14 mouse cellular contexts compared by ENCODE assay signal in genomic region chr1:164392176-164392575, GRCm38 (mm10).
DNase-seq lines count a peak whose midpoint lies in the region; ATAC-seq lines count a peak whose summit lies in the region.
"Had no signal": no experiment of that assay in that cellular context is flagged by ENCODE, and none has a peak within 500 bp of the region (broad histone marks: within the 10 kb centered on the region; RNA-seq: fewer than 3 reads in every experiment).

No protein-coding gene starts in this region.

- no peak overlapping the region for H3K9ac ChIP-seq in heart, embryonic 12.5 days
- H3K9ac ChIP-seq in hindbrain, embryonic 16.5 days (ENCODE audit: low read depth, low read length): no peak overlapping the region

- peak; percentile 36; the same call in 1 of the 2 replicates for ATAC-seq in heart, embryonic 12.5 days (ENCODE audit: insufficient number of reproducible peaks, low FRiP score)
- ATAC-seq in hindbrain, embryonic 16.5 days: peak; percentile 52; the same call in 1 of the 2 replicates
- ATAC-seq in inflammation-experienced regulatory T-cells, adult 6 months: no peak

- H3K36me3 ChIP-seq in heart, embryonic 12.5 days: no peaks in the 10 kb centered on the region
- no peaks in the 10 kb centered on the region for H3K36me3 ChIP-seq in hindbrain, embryonic 16.5 days (ENCODE audit: control insufficient read depth, insufficient read depth, low read length)

- no peak overlapping the region for H3K4me2 ChIP-seq in heart, embryonic 12.5 days
- no peak overlapping the region for H3K4me2 ChIP-seq in hindbrain, embryonic 16.5 days (ENCODE audit: low read length)

- peak; percentile 88 for DNase-seq in heart, adult 11 months
- DNase-seq in heart, adult 8-10 months (ENCODE audit: low spot score): no peak
- peak; percentile 53 for DNase-seq in embryo, embryonic 10.5 days (ENCODE audit: low spot score)
- DNase-seq in kidney, postnatal 10 days: no peak
- no peak for DNase-seq in lung, postnatal 25 days (ENCODE audit: low spot score)
- DNase-seq: adrenal gland, postnatal 10 days; B cell, adult 2 months; cerebellum, adult 2 months; kidney, postnatal 14 days; lung, adult 2 months had no signal

- no peaks in the 10 kb centered on the region for H3K27me3 ChIP-seq in heart, embryonic 12.5 days (replicated peaks)
- H3K27me3 ChIP-seq in hindbrain, embryonic 16.5 days (replicated peaks; ENCODE audit: control insufficient read depth, insufficient read depth, low read length): no peaks in the 10 kb centered on the region

- H3K4me3 ChIP-seq in heart, embryonic 12.5 days: no peak overlapping the region
- H3K4me3 ChIP-seq in hindbrain, embryonic 16.5 days (ENCODE audit: low read length): no peak overlapping the region
- H3K4me3 ChIP-seq: erythroblast, embryonic 14.5 days had no signal

- H3K4me1 ChIP-seq in heart, embryonic 12.5 days (replicated peaks): peaks cover 17% of the 10 kb centered on the region
- H3K4me1 ChIP-seq in hindbrain, embryonic 16.5 days (ENCODE audit: control insufficient read depth, insufficient read depth, low read depth, low read length): peaks cover 4% of the 10 kb centered on the region; the same call in 1 of the 2 replicates

- WGBS in heart, embryonic 12.5 days: 13% methylated on average over 3 of the region's 3 CpGs
- 26% methylated on average over 3 of the region's 3 CpGs for WGBS in hindbrain, embryonic 16.5 days

- H3K9me3 ChIP-seq in heart, embryonic 12.5 days (replicated peaks): no peaks in the 10 kb centered on the region
- no peaks in the 10 kb centered on the region for H3K9me3 ChIP-seq in hindbrain, embryonic 16.5 days (ENCODE audit: control insufficient read depth, low read length)

- peak overlapping the region; percentile 34 for H3K27ac ChIP-seq in heart, embryonic 12.5 days (ENCODE audit: poor library complexity, severe bottlenecking)
- H3K27ac ChIP-seq in hindbrain, embryonic 16.5 days (ENCODE audit: low read depth, low read length): no peak overlapping the region

Comparison
In these comparisons a context has a peak if more than half of its experiments do, and no peak if none do; other contexts are left out.
1. DNase-seq: peak in heart, adult 11 months (single experiment) and embryo, embryonic 10.5 days (single experiment); none in heart, adult 8-10 months (single experiment), kidney, postnatal 10 days (single experiment) and lung, postnatal 25 days (single experiment).